Mouse (Mus musculus) small intestine, adult 2 months (tissue): Measurements from ENCODE around the gene Ino80e.

ENCODE experiments used
- CTCF ChIP-seq: fragments of 200-500 bp; IDR thresholded peaks from 2 replicates; pipeline ENCODE4 v1.5.1; 2012; ENCODE audit warnings: low read depth, mild to moderate bottlenecking, control low read depth, inconsistent platforms, low read length, moderate library complexity, mixed read lengths; ENCODE audit not compliant: insufficient replicate concordance, insufficient read length; ENCODE audit errors: extremely low read depth
- POLR2A ChIP-seq: fragments of 200-500 bp; IDR thresholded peaks from 2 replicates; pipeline ENCODE4 v1.6.1; 2012; ENCODE audit warnings: low read depth, mild to moderate bottlenecking, control low read depth, inconsistent platforms, low read length, moderate library complexity

GRCm38 (mm10) chr7:126856741-126857420, 5.3 kb downstream of the Ino80e start:
- TF ChIP-seq CTCF (no peak), POLR2A (no peak)
